Mouse (Mus musculus) macrophage (primary cell): Measurements from ENCODE around the gene Afm. TPM values are rescaled to one million over a fixed set of nuclear protein-coding genes. Genes with fewer than 3 reads are reported as not detected.

Experiments
- H3K27ac ChIP-seq: fragments of 350-480 bp; formaldehyde crosslinking; 2 replicates; pipeline ENCODE4 v1.9.0; 2021
- H3K36me3 ChIP-seq: fragments of 350-480 bp; formaldehyde crosslinking; 2 replicates; pipeline ENCODE4 v1.9.0; 2021; ENCODE audit errors: inconsistent target
- H3K4me3 ChIP-seq: fragments of 350-480 bp; formaldehyde crosslinking; 2 replicates; pipeline ENCODE4 v1.9.0; 2021; ENCODE audit errors: inconsistent target
- H3K79me2 ChIP-seq: fragments of 350-480 bp; formaldehyde crosslinking; 2 replicates; pipeline ENCODE4 v1.9.0; 2021; ENCODE audit errors: inconsistent target
- WGBS: methylation state at CpG from one replicate; pipeline ENCODE4 v1.1.7; 2026; ENCODE audit warnings: inconsistent platforms; ENCODE audit not compliant: missing documents; 5-methylcytosine and 5-hydroxymethylcytosine counted together
- polyA plus RNA-seq: library from polyadenylated mRNA; stranded (reverse); fragments of 250-400 nt; gene quantifications from 3 replicates; pipeline ENCODE4 v1.2.4, GENCODE M21; 2018; ENCODE audit warnings: inconsistent platforms
- total RNA-seq, 78 experiments: library from RNA; depleted of rRNA; stranded (reverse); fragments of 250-400 nt; gene quantifications; 1 replicate in 9 of 78; 2 replicates in 24 of 78; 3 replicates in 43 of 78; 4 replicates in 2 of 78; pipeline ENCODE4 v1.2.4; 2018; ENCODE audit warnings: inconsistent platforms in 56 of 78

Afm gene
- total RNA-seq (2018; cell fraction: chromatin; rRNA removed), result not detected
- total RNA-seq (2018; cell fraction: cytosol; rRNA removed), result not detected
- not detected for total RNA-seq (2018; cell fraction: nucleus; rRNA removed)
- polyA plus RNA-seq, result not detected in 3 replicates

DNA sequence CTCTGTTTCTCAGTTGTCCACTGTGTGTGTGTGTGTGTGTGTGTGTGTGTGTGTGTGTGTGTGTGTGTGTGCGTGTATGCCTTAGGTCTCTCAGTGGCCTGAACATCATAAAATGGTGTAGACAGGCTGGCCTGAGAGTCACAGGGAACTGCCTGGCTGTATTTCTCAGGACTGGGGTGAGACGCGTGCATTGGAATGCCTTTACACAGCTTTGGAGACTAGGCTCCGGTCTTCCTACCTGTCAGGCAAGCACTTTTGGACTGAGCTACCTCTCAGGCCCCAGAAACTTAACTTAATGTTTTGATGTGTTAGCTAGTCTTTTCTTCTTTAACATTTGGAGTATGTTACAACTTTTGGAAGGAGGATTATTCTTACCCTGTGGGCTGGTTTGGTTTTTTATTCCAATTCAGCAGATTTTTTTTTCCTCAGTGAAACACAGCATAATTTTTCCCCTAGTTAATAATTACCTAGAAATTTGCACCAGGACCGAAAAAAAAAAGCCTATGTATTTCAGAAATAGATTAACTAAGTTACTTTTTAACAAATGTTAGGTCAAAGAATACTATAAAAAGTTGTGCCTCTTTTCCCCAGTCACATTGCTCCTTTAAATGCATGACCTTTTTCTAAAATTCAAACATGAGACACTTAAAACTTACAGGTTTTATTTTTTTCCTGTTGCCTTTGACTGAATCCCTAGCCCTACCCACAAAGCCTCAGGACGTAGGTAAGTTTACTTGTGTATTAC lies at the start of gene Afm:
TSS of gene Afm (plus strand) at position 577 of the 745 bp plus-strand sequence.
- H3K4me3 ChIP-seq, result no peak within 1 kb of the TSS
- 94% methylated on average over 5 of the region's 6 CpGs for WGBS
- H3K27ac ChIP-seq, result no peak within 1 kb of the TSS
- no peaks in the 10 kb centered on the region for H3K36me3 ChIP-seq
- H3K79me2 ChIP-seq, result no peaks in the 10 kb centered on the region

DNA sequence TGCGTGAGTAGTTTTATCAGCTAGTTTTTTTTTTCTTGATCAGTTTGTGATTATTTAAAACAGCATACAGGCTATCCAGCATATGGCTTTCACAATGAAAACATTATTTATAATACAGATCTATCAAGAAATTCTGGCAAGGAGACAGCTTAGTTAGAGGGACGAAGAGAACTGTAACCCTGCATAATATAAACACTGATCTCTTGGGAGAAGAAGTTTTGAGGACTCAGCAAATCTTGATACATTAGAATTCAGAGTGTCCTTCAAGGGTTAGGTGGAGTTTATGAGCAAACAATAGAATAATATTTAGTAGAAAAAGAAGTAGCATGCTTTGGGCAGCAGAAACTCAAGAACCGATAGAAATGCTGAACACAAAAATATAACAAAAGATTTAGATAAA lies 47.9 kb upstream of the Afm start:
- Histone ChIP-seq H3K36me3 (no peaks in the 10 kb centered on the region), H3K4me3 (no peak overlapping the region), H3K79me2 (no peaks in the 10 kb centered on the region), H3K27ac (no peak overlapping the region)
- 94% methylated on average over 3 of the region's 3 CpGs for WGBS

DNA sequence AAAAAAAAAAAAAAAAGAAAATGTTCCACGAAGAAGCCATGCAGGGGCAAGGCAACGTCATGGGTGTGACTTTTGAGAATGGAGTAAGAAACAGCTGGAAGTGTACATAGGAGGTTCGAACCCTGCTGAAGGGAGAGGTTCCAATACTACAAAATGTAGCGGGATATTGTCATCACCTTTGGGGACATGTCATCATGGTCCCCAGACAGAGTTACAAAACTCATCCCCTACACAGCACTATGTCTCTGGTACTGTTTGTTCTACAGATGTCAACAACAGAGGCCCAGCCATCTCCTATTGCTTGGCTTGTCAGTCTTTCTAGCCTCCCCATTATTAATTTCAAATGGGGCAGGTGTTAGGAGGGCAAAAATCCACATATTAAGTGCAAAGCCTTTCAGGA lies 44.8 kb upstream of the Afm start:
- H3K27ac ChIP-seq, result no peak overlapping the region
- H3K79me2 ChIP-seq, result no peaks in the 10 kb centered on the region
- H3K36me3 ChIP-seq, result no peaks in the 10 kb centered on the region
- 85% methylated on average over 4 of the region's 4 CpGs for WGBS
- H3K4me3 ChIP-seq, result no peak overlapping the region

DNA sequence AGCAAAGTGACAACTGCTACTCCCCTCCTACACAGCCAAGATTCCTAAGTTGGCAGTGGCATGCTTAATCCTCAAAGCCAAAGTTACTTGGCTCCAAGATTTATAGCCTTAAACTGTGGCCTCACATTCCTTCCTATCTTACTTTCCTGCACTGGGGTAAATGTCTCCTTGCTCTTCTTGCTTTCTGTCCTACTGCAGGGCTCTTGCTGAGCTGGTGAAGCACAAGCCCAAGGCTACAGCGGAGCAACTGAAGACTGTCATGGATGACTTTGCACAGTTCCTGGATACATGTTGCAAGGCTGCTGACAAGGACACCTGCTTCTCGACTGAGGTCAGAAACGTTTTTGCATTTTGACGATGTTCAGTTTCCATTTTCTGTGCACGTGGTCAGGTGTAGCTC lies 44.4 kb upstream of the Afm start:
- no peaks in the 10 kb centered on the region for H3K36me3 ChIP-seq
- no peaks in the 10 kb centered on the region for H3K79me2 ChIP-seq
- 92% methylated on average over 5 of the region's 5 CpGs for WGBS
- H3K27ac ChIP-seq, result no peak overlapping the region
- no peak overlapping the region for H3K4me3 ChIP-seq

DNA sequence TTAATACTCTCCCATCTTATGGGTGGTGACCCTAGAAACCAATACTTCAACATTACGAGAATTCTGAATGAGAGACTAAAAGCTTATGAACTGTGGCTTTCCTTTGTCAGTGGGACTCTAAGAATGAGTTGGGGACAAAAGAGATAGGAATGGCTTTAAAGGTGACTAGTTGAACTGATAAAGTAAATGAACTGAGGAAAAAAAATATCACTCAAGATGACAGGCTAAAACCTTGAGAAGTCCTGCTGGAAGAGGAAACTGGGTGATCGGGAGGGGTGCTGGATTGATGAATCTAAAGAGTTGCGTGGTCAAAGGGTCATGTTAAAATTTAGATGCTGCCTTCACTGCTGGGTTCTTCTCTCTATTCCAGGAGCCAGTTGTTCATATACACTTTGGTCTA lies 42.0 kb upstream of the Afm start:
- Histone ChIP-seq H3K79me2 (no peaks in the 10 kb centered on the region), H3K36me3 (no peaks in the 10 kb centered on the region), H3K27ac (no peak overlapping the region), H3K4me3 (no peak overlapping the region)
- 87% methylated on average over 3 of the region's 3 CpGs for WGBS

DNA sequence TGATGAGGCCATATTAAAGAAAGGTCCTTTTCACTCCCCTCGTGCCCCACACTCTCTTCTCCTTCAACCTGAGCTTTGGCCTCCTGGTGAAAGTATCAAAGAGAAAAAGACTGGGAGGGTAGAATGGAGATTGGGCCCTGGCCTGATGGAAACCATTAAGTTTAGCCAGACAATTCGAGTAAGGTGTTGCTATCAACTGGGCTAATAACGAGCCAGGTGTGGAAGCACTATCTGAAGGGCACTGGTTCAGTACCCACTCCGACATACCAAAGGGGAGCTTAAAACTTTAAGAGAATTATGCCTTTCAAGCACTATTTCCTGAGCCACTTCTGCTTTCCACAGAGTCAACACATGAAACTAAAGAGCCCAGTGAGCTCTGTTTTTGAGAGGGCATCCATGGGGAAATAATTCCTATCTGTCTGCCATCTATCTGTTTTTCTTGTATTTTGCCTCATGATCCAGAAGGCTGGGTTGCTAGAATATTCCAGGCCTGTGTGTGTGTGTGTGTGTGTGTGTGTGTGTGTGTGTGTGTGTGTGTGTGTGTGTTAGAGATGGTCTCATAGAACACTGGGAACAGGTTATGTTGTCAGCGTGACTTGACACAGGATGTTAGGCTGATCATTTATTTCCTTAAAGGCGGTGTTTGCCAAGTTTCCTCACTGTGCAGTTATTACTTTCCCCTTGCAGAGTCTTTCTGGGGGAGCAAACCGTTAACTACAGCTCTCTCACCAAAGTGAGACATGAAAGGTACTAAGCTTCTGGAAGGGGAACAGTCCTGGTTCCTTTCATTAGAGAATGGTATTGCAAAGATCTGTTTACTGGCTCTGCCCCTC lies 41.2 kb upstream of the Afm start:
- Histone ChIP-seq H3K36me3 (no peaks in the 10 kb centered on the region), H3K4me3 (no peak overlapping the region), H3K79me2 (no peaks in the 10 kb centered on the region), H3K27ac (no peak overlapping the region)
- 14% methylated on average over 7 of the region's 7 CpGs for WGBS

DNA sequence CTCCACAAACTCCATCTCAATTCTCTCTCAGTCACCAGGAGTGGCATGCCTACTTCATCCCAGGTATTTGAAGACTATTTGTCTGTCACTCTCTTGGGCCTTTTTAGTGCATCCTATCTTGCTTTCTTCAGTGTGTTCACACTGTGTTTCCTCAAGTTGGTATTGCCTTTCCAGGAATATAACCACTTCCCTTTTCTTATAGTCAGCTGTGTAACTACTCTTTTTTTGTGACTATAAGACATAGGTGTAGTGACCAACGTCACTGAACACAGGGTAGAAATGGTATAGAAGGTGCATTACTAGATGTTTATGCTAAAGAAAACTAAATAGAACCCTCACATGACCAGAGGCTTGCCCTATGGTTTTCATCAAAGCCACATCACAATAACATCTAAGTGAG lies 39.8 kb upstream of the Afm start:
- WGBS, result 0% methylated on average over 1 of the region's 1 CpGs
- no peak overlapping the region for H3K27ac ChIP-seq
- H3K79me2 ChIP-seq, result no peaks in the 10 kb centered on the region
- H3K4me3 ChIP-seq, result no peak overlapping the region
- H3K36me3 ChIP-seq, result no peaks in the 10 kb centered on the region

DNA sequence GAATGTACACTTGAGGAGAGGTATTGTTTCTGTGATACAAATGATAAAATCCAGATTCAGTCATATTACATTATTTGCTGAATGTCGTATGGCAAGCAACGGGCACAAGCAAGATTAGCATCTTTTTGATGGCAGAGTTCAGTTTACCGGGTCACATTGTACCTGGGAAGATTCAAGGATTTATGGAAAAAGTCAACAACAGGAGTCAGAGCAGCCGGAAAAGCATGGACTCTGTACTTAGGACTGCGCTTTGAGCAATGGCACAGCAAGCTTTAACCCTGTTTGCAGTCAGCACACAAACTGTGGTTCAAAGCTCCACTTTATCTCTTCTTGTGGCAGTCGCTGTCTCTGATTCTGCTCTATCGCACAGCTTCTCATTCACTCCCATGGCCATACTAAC lies 33.1 kb upstream of the Afm start:
- Histone ChIP-seq H3K4me3 (no peak overlapping the region), H3K36me3 (no peaks in the 10 kb centered on the region), H3K27ac (no peak overlapping the region), H3K79me2 (no peaks in the 10 kb centered on the region)
- WGBS, result 93% methylated on average over 7 of the region's 7 CpGs

DNA sequence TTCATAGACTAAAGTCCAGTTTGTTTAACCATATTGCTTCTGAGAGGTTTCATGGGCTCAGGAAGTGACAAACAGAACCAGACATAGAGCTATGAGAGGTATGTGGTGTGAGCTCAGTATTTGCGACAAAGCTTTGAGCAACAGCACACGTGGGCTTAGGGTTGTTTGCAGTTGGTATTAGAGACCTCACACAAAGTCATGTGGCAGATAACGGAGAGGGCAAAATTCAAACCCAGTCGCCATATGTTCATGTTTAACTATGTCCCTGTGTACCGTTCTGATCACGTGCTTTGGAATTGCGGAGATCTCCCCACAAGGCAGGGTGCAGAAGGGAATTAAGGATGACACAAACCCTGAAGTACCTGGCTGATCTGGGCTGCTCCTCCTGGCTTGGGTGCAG lies 30.4 kb upstream of the Afm start:
- Histone ChIP-seq H3K4me3 (no peak overlapping the region), H3K79me2 (no peaks in the 10 kb centered on the region), H3K27ac (no peak overlapping the region), H3K36me3 (no peaks in the 10 kb centered on the region)
- WGBS, result 95% methylated on average over 7 of the region's 7 CpGs

DNA sequence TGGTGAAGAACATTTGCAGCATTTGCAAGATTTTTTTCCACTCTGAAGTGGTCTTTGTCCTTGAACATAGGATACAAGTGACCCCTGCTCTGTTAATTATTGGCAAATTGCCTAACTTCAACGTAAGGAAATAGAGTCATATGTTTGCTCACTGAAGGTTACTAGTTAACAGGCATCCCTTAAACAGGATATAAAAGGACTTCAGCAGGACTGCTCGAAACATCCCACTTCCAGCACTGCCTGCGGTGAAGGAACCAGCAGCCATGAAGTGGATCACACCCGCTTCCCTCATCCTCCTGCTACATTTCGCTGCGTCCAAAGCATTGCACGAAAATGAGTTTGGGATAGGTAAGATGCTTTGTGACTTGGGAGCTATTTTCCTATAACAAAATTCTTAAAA lies 28.2 kb upstream of the Afm start, which contains the start of gene Afp:
TSS of gene Afp (plus strand) at position 220 of the 400 bp plus-strand sequence.
- Histone ChIP-seq H3K36me3 (no peaks in the 10 kb centered on the region), H3K79me2 (no peaks in the 10 kb centered on the region), H3K27ac (no peak within 1 kb of the TSS), H3K4me3 (no peak within 1 kb of the TSS)
- WGBS, result 94% methylated on average over 7 of the region's 7 CpGs

DNA sequence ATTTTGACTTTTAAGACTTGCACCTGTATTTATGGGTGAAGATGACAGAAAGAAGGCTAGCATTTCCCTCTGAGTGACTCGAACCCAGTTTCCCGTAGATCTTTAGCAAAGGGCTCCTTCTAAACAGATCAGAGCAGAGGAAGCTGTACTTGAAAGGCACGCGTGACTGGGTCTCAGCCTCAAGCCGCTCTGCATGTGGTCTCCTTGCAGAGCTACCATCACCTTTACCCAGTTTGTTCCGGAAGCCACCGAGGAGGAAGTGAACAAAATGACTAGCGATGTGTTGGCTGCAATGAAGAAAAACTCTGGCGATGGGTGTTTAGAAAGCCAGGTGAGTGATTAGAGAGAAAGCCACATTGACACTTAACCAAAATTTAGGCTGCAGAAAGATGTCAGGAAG lies 26.3 kb upstream of the Afm start:
- WGBS, result 22% methylated on average over 9 of the region's 9 CpGs
- no peak overlapping the region for H3K4me3 ChIP-seq
- no peak overlapping the region for H3K27ac ChIP-seq
- no peaks in the 10 kb centered on the region for H3K79me2 ChIP-seq
- H3K36me3 ChIP-seq, result no peaks in the 10 kb centered on the region

DNA sequence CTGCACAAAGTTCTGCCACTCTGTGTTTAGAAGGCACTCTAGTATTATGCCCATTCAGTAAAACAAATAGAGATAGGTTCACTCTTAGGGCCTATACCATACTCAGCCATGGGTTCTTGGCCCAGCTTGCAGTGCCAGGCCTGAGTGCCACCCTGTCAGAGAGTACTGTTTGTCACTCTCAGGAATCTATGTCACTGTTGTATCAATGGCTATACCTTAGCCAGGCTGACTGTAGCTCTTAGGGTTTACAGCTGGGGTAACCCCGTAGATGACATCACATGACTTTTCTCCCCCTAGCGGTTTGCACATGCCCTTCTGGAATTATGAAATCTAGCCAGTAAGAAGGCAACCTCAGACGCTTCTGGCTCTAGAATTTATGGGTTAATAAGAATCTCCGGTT lies 24.4 kb upstream of the Afm start:
- WGBS, result 86% methylated on average over 4 of the region's 4 CpGs
- Histone ChIP-seq H3K27ac (no peak overlapping the region), H3K79me2 (no peaks in the 10 kb centered on the region), H3K36me3 (no peaks in the 10 kb centered on the region), H3K4me3 (no peak overlapping the region)

DNA sequence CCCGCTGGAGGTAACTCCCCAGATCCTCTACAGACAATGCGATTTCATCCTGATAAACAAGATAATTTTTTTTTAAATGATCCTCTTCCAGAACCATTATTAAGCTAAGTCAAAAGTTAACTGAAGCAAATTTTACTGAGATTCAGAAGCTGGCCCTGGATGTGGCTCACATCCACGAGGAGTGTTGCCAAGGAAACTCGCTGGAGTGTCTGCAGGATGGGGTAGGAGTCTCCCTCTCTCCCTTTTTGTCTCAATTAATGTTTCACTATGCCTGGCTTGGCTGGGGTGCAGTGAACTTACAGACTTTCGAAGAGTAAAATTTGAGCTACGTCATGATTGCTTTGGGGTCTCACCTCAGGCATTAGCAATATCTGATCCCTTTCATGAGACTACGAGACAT lies 19.2 kb upstream of the Afm start:
- H3K79me2 ChIP-seq, result no peaks in the 10 kb centered on the region
- WGBS, result 96% methylated on average over 7 of the region's 7 CpGs
- no peak overlapping the region for H3K27ac ChIP-seq
- no peaks in the 10 kb centered on the region for H3K36me3 ChIP-seq
- no peak overlapping the region for H3K4me3 ChIP-seq

DNA sequence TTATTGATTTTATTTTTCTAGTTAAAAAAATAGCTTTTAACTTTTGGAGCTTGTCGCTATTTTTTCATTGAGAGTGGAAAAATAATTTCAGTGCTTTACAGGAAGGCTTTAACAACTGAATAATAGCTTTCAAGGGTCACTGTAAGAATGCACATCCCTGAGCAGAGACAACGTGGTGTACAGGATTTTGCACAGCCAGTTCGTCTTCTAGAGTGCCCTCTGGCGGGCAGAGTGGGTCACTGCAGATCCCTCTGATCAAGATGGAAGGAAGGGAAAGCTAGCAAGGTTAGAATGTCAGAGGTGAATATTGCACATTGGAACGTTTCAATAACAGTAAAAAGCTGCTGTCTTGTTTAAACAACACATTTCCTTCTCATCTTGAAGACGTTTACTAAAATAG lies 18.0 kb upstream of the Afm start:
- Histone ChIP-seq H3K79me2 (no peaks in the 10 kb centered on the region), H3K27ac (no peak overlapping the region), H3K36me3 (no peaks in the 10 kb centered on the region), H3K4me3 (no peak overlapping the region)
- 3% methylated on average over 6 of the region's 6 CpGs for WGBS

DNA sequence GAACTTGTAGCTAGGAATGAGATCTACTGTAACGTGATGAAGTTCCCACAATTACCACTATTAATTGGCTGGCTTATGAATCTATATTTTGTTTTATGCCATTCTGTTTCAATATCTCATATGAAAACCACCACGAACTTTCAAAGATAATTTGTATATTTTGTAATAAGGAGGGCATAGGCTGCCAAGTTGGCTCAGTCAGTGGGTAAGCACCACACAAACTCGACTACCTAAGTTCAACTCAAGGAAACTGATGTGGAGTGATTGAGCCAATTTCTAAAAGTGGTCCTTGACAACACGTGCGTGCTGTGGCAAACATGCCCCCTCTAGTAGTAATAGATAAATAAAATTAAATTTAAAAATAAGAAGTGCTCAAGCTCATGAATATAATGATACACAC lies 17.0 kb upstream of the Afm start:
- no peaks in the 10 kb centered on the region for H3K36me3 ChIP-seq
- no peak overlapping the region for H3K27ac ChIP-seq
- H3K79me2 ChIP-seq, result no peaks in the 10 kb centered on the region
- no peak overlapping the region for H3K4me3 ChIP-seq
- 92% methylated on average over 5 of the region's 5 CpGs for WGBS
